Mouse (Mus musculus) thymus, postnatal 0 days (tissue): Measurements from ENCODE around the gene Fcna. TPM values are rescaled to one million over a fixed set of nuclear protein-coding genes. Genes with fewer than 3 reads are reported as not detected.
A peak's percentile ranks its signal among the peaks of the same experiment; 100 is the strongest.

Experiments
- DNase-seq: peaks from one replicate; pipeline ENCODE4 v3.0.0-alpha.2; 2015; ENCODE audit warnings: low spot score
- polyA plus RNA-seq: library from polyadenylated mRNA; unstranded; fragments of >200 nt; fragmentation: Nextera tagmentation; extraction: Ambion mirVana; gene quantifications from 2 replicates; pipeline ENCODE4 v1.2.1, GENCODE M21; 2015

The Fcna gene
- polyA plus RNA-seq, 1 experiment from 2014 or later: 9.2 TPM

DNA sequence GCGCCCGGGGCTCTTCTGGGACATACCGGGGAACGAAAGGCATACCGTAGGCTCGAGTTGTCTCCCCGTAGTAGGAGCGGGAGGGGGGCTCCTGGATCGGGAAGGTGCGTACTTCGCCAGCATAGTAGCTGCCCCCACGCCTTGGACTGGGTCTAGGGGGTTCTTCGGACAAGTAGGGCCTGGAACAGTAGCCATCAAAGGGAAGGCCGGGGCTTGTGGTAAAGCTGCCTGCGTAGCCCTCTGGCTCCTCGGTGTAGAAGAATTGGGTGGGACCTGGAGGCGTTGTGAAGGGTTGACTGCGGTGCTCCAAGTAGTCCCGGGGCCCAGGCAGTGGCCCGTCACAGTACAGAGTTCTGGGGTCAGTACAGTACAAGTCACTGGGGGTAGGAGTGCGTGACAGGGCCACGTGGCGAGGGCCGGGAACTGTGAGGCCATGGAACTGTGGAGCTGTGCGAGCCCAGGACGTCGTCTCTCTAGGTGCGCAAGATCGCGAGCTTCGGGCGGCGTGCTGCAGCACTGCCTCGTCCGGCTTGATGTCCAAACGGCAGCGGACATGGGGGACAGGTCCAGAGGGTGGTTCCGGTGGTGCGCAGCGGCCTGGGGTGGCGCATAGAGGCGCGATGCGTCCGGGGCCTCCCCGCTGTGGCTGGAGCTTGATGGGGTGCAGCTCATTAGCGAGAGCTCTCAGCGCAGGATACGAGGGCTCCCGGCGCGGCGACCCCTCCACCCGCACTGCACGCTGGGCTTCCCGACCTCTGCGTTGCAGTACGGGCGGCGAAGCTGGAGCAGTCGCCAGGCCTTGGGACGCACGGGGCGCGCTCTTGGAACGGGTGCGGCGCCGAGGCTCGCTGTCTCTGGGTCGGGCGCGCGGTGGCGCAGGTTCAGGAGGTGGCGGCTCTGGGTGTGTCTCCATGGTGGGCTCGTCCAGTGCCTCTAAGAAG is 48.8 kb downstream of the Fcna start:
- peak; percentile 12 for DNase-seq

DNA sequence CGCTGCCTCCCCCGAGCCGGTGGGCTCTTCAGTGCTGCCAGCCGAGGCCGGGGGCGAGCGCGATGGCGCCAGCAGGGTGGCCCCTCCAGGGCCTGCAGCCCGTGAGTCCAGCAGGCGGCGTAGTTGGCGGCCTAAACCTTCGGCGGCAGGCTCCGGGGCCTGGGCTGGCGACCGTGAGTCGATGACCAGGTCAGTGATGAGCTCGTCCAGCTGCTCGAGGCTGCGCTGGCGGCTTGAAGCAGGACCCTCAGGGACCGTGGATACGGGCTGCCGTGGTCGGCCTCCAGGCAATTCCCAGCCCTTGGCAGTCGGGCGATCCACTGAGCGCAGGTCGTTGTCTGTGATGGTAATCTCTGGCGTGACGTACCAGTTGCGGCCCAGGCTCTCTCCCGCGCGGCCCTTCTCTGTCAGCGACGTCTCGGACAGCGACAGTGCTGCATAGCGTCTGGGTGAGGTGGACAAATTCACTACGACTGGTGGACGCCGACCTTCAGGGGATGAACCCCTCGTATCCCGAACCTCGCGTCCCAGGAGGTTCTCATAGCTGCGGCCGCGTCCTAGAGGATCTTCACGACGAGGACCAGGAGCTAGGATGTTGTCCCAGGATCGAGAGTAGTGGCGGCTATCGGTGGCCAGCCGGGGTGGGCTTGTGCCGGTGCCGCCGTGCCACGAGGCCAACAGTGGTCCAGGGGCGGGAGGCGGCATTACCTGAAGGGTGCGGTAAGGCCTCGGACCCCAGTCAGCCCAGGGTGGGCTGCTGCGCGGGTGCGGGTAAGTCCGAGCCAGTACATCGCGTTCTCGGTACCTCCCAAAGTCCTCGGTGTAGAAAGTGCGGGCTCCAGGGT is 49.7 kb downstream of the Fcna start:
- no peak for DNase-seq

DNA sequence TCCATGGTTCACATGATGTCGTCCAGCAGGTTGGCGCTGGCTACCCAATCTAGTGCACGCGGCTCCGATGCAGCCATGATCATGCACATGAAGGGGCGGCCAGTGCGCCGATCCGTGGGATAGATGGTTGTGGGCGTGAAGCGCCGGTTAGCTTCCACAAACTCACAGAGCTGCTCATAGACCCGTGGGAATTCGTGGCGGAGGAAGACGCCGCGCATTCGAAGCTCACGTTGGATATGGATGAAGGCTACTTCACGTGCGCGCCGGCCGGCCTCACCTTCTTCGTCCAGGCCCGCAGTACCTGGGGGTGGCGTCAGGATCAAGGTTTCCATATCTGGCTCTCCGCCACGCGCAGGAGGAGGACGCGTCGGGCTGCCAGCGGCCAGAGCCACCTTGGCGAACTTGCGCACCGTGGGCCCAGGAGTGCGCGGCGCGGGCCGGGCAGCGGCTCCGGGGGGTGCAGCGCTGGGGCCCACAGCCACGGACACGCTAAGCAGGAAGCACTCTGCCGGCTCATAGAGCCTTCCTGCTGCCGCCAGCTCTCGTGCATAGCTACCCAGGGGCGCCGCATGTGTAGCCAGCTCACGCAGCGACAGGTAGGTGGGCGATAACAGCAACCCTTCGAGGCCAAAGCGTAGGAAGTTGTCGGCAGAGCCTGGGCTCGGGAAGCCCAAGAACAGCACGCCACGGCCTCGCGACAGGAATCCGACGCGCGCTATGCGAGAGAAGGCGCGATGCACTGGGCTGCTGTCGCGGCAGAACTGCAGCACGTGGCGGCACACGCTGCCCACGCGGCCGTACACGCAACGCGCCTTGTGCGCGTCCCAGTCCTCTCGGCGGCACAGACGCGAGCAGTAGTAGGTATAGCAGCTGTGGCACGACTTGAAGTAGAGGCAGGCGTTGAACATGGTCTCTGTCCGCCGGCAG is 50.6 kb downstream of the Fcna start:
- DNase-seq: peak; percentile 34

- DNase-seq: no peak
These were observed 51.6 kb downstream of the Fcna start for GRCm38 (mm10) chr2:25576028-25576850.

GRCm38 (mm10) chr2:25575432-25576027 is 52.3 kb downstream of the Fcna start:
- peak; percentile 70 for DNase-seq

Other genes with a start within 250 kb of the Fcna start
- 7.6 and 9.0 TPM in 2 replicates for gene Entpd2, start 232.2 kb downstream of the Fcna start, polyA plus RNA-seq
- 6.3 and 7.2 TPM in 2 replicates for gene Npdc1, start 228.7 kb downstream of the Fcna start, polyA plus RNA-seq
- 1.4 and 1.8 TPM in 2 replicates for gene Fut7, start 204.8 kb downstream of the Fcna start, polyA plus RNA-seq
- gene Abca2, start 199.3 kb downstream of the Fcna start, polyA plus RNA-seq: 3.3 and 4.7 TPM in 2 replicates
- gene Clic3, start 171.2 kb downstream of the Fcna start, polyA plus RNA-seq: 3.6 and 4.7 TPM in 2 replicates
- gene Paxx, start 166.9 kb downstream of the Fcna start, polyA plus RNA-seq: 72.4 and 83.3 TPM in 2 replicates
- gene Ptgds, start 158.0 kb downstream of the Fcna start, polyA plus RNA-seq: 6.3 TPM in 2 replicates
- gene Lcn12, start 134.1 kb downstream of the Fcna start, polyA plus RNA-seq: not detected in 2 replicates
- 44.3 and 47.2 TPM in 2 replicates for gene Fbxw5, start 127.3 kb downstream of the Fcna start, polyA plus RNA-seq
- 5.6 and 6.4 TPM in 2 replicates for gene C8g, start 126.3 kb downstream of the Fcna start, polyA plus RNA-seq
- 58.1 and 59.1 TPM in 2 replicates for gene Traf2, start 81.1 kb downstream of the Fcna start, polyA plus RNA-seq
- gene Edf1, start 70.2 kb downstream of the Fcna start, polyA plus RNA-seq: 466 and 515 TPM in 2 replicates
- 0.53 and 1.0 TPM in 2 replicates for gene Mamdc4, start 53.2 kb downstream of the Fcna start, polyA plus RNA-seq
- gene Phpt1, start 52.8 kb downstream of the Fcna start, polyA plus RNA-seq: 184 and 191 TPM in 2 replicates
- 0.04 and 0.49 TPM in 2 replicates for gene Ajm1, start 46.3 kb downstream of the Fcna start, polyA plus RNA-seq
- gene Rabl6, start 19.5 kb downstream of the Fcna start, polyA plus RNA-seq: 30.3 and 39.7 TPM in 2 replicates
- gene Ccdc183, start 10.4 kb downstream of the Fcna start, polyA plus RNA-seq: 0.04 and 0.05 TPM in 2 replicates
- gene Tmem141, start 6.0 kb downstream of the Fcna start, polyA plus RNA-seq: 5.8 and 7.0 TPM in 2 replicates
- gene Lcn8, start 25.1 kb upstream of the Fcna start, polyA plus RNA-seq: 0.38 and 0.76 TPM in 2 replicates
- gene Lcn5, start 29.9 kb upstream of the Fcna start, polyA plus RNA-seq: not detected in 2 replicates
- 0.24 TPM in 1 of 2 replicates, not detected in the other for gene Lcn6, start 48.8 kb upstream of the Fcna start, polyA plus RNA-seq
- 0.45 and 0.49 TPM in 2 replicates for gene Lcn10, start 54.7 kb upstream of the Fcna start, polyA plus RNA-seq
- gene Obp2a, start 72.0 kb upstream of the Fcna start, polyA plus RNA-seq: 1.5 and 1.9 TPM in 2 replicates
- 50.9 and 57.4 TPM in 2 replicates for gene Bmyc, start 78.7 kb upstream of the Fcna start, polyA plus RNA-seq
- 0.24 TPM in 1 of 2 replicates, not detected in the other for gene Obp2b, start 109.0 kb upstream of the Fcna start, polyA plus RNA-seq
- gene Lcn3, start 137.5 kb upstream of the Fcna start, polyA plus RNA-seq: 0.45 and 0.56 TPM in 2 replicates
- gene Lcn11, start 149.0 kb upstream of the Fcna start, polyA plus RNA-seq: 0.89 and 1.1 TPM in 2 replicates
- 2.3 and 2.6 TPM in 2 replicates for gene Gm13539, start 154.2 kb upstream of the Fcna start, polyA plus RNA-seq
- not detected in 2 replicates for gene Glt6d1, start 187.8 kb upstream of the Fcna start, polyA plus RNA-seq
- 0.17 TPM in 1 of 2 replicates, not detected in the other for gene Lcn9, start 195.1 kb upstream of the Fcna start, polyA plus RNA-seq
- gene Sohlh1, start 219.2 kb upstream of the Fcna start, polyA plus RNA-seq: 0.19 and 0.25 TPM in 2 replicates
- 0.14 and 0.18 TPM in 2 replicates for gene Kcnt1, start 235.7 kb upstream of the Fcna start, polyA plus RNA-seq